Mouse (Mus musculus) testis, postnatal 10 days (tissue): ENCODE data around the gene Hnrnph3.
"Not testable (repeated sequence)": the region's sequence is repeated elsewhere in the genome, so short reads cannot be mapped to it uniquely, and the experiment has no call there.

ENCODE experiments used
- DNase-seq: peaks from one replicate; pipeline ENCODE4 v3.0.0; 2021; ENCODE audit warnings: low spot score

Gene Hnrnph3

DNA sequence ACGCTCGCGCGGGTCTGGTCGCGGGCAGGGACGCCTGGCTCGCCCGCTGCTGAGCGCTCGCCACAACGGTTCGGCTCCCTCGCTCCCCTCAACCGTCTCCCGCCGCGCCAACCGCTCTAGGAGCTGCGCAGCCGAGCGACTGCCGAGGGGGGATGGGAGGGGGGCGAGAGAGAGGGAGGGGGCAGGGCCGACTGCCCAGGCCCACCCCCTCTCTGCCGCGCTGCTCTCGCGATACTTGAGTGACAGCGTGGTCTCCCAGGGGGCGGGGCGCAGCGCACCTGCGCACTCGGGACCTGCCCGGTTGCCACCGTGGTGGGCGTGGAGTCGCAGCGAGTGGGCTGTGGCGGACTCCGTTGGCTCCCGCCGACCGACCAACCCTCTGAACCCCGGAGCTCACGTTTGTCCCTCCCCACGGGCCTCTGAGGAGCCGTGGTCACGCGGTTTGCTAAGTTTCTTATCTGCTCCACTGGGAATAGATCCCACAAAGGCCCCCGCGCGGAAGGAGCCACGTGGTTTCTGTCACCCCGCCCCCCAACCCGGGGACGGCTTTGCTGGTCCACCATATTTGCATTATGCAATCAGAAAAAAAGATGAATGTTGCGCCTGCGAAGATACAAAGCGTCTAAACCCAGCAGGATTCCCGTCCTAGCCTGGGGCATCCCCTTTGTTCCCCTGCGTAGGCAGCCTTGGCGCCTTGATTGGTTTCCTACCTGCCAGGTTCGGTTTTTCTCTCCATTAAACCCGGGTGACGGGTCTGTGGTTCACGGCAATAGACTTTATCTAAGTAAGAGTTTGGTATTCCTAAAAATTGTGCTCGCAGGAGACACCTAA is at the start of gene Hnrnph3, which contains the start of gene Pbld2:
Hnrnph3 (minus strand) TSS at position 469 of the 831 bp plus-strand sequence.
Pbld2 (plus strand) TSS at position 567 of the 831 bp plus-strand sequence.
- DNase-seq: peak; percentile 99

DNA sequence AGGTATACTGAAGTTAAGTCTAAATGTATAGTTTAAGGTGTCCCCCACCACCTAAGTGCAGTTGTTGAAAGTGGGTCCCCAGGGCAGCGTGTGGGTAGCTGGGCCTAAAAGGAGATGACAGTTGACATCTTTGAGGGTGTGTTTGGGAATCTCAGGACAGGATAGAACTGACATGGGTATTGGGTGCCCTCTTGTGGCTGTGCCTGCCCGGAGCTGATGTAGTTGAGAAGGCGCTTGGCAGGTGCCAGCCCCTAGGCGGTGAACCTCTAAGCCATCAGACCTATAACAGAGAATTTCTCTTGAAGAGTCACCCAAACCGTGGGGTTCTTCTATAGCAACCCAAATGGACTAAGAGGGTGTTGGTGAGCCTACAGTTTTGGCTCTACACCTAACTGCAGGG is 42.0 kb upstream of the Hnrnph3 start:
- DNase-seq: peak; percentile 85

DNA sequence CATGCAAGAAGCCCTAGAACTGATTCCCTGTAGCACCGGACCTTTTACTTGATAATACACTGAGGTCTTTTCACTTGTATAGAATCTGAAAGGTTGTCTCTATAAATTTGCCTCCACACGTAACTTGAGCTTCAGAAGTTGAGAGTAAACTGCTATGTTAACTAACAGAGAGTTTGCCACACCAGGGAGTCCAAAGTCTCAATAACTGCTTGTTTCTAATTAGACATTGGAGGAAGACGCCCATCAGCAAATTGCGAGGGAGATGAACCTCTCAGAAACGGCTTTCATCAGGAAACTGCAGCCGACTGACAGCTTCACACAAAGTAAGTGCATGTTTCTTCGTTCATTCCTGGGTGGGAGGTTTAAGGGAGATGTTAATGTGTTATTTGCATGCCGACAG is 41.5 kb upstream of the Hnrnph3 start:
- no peak for DNase-seq

DNA sequence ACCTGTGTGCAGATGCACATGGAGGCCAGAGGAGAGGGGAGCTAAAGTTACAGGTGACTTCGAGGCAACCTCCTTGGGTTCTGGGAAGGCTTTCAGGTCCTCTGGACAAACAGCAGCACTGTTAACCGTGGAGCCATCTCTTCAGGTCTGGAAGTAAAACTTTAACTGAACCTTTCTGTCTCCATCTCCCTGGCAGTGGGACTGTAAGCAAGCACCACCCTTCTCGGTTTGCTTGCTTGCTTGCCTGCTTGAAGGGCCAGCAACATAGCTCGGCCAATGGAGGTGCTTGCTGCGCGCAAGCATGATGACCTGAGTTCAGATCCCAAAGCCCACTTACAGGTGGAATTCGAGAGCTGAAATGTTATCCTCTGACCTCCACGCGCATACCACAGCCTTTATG is 40.5 kb upstream of the Hnrnph3 start:
- no peak for DNase-seq

DNA sequence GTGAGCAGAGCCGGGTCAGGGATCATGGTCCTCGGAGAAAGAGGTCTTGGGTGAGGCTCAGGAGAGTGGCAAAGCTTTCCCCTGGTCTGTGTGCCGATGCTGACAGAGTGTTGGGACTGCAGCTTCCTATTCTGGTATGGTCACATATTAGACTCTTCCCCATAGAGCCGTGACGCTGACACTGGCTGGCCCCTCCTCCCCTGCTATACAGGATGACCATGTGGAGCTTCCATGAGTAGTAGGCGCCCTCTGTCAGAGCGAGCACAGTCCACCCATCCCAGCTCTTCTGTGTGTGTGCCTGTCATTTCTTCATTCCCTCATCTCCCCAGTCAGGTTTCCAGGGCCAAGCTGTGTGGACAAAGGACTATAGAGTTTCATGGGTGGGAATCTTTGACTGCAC is 39.3 kb upstream of the Hnrnph3 start:
- DNase-seq: no peak

DNA sequence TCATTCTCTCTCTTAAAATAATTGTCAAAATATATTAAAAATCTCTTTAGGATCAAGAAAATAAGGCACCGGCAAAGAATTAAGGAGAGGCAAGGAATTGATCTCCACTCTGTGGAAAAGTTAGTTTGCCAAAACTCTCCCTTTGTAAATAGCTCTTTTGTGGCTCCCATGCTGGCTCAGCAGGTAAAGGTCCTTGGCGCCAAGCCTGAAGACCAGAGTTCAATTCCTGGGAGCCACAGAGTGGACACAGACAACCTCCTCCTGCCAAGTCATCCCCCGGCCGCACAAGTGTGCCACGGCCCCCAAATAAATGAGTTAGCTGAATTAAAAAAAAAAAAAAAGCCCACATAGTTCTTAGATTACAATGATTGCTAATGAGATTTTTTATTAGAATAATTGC is 38.7 kb upstream of the Hnrnph3 start:
- DNase-seq: no peak

DNA sequence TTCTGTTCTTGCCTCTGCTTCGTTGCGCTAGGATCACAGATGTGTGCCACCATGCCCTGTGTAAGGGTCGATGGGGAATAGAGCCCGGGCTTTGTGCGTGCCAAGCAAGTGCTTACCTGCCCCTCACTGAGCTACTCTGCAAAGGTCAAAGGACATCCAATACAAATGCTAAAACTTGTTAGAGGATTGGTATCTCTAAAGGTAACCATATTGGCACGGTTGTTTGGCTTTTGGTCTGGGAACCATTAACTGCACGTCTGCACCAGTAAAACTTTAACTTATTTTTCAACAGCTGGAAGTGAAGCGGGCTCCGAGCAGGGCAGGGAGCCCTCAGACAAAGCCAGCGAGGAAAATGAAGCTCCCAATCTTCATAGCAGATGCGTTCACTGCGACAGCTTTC is 37.2 kb upstream of the Hnrnph3 start:
- no peak for DNase-seq

DNA sequence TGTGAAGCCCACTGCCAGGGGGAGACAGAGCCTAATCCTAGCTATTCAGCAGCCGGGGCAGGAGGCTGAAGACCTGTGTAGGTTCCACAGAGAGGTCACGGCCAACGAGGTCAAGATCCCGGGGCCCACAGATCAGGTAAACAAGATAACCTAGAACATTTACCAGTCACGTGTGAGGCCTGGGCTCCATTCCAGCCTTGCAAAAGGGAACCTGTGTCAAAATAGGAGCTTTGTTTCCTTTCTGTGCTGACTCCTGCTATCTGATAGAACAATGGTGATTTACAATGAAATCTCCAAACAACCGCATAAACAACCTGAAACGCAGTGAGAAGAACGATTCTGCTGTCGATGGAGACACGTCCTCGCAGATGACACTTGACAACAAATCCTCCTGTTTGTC is 36.4 kb upstream of the Hnrnph3 start:
- DNase-seq: peak; percentile 60

DNA sequence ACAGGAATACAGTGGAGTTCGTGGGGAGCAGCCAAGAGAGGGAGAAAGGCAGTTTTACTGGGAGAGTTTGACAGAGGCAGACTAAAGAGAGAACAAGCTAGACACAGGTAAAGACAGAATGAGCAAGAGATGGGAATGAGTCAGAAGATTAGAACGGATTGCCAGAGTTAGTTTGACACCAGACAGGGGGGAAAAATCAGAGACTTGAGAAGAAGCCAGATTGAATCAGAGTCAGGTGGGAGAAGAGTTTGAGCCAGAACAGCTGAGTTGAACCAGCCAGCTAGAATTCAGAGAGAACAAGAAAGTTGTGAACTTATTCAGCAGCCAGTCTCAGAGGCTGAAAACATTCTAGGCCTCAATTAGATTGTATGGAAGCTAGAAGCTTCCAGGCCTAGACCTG is 35.8 kb upstream of the Hnrnph3 start, which contains the start of gene Pbld1:
Pbld1 (plus strand) TSS at position 301 of the 400 bp plus-strand sequence.
- no peak for DNase-seq

DNA sequence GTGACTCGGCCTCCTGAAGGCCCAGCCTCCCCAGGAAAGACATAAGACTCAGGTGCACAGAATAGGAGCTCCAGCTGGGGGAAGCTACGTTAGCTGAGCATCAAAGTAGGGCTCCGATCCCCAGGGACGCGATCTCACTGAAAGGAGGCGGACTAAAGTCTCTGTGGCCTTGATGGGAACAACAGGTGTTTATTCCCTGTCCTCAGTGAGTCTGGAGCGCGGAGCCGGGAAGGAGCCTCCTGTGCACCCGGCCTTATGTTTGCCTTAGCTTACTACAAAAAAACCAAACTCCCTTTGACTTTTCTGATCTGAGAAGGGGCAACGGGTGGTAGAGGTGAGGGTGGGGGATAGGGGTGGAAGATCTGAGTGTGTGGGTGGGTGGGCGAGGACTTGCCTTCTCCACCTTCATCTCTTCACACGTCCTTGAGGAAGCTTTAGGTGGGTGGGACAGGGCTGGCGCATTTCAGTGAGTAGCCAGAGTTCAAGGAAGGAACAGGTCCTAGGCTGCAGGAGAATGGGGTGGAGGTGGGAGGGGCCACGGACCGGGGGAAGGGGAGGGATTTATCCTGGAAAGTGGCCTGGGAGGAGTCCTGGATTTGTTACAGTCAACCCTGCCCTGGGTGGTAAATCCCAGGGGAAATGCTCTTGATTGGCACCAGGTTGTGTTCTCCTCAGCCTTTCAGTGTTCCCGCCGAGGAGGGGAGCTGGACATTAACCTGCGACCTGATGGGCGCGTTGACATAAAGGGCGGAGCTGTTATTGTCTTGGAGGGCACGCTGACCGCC is 33.1 kb upstream of the Hnrnph3 start:
- DNase-seq: peak; percentile 65

DNA sequence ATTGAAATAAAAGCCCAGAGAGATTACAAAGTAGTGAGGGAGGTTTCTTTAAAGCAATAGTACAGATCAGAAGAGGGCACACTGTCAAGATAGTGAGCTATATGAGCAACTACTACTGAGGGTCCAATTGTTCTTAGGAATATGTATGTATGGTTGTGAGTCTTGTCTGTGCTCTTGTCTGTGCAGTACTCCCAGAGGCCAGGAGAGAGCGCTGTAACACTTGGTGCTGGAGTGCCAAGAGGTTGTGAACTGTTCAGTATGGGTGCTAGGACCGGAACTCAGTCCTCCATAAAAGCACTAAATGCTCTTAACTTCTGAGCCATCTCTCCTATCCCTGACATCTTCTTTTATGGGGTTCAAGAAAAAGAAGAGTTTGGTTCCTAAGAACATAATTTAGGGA is 30.6 kb upstream of the Hnrnph3 start:
- DNase-seq: no peak

DNA sequence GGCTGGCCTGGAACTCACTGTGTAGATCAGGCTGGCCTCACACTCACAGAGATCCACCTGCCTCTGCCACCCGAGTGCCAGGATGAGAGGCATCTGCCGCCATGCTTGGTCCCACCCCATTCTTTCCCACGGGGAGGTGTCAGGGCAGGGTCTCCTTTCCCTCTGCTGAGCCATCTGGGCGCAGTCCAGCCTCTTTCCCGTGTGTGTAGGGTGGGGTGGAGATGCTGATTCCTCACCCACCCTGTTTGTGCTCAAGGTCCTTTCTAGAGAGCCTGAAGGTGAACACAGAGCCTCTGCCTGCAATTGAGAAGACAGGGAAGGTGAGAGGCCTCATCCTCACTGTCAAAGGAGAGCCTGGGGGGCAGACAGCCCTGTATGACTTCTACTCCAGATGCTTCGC is 30.1 kb upstream of the Hnrnph3 start:
- DNase-seq: not testable (repeated sequence)

DNA sequence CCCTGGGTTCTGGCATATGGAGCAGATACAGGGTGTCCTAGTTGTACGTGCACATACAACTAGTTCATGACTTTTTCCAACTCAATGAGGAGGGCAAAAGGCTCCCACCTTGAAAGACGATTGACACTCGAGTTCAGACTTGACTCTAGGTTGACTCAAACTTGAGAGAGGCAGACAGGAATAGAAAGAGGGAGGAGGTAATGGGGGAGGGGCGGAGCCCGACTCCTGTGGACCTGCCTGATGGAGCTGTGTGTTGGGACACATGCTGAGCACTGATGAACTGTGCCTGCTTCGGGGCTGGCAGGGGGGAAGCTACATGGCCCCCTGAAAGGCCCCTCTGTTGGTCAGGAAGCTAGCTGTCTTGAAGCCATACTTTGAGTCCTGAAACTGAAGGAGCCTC is 29.0 kb upstream of the Hnrnph3 start:
- DNase-seq: no peak

DNA sequence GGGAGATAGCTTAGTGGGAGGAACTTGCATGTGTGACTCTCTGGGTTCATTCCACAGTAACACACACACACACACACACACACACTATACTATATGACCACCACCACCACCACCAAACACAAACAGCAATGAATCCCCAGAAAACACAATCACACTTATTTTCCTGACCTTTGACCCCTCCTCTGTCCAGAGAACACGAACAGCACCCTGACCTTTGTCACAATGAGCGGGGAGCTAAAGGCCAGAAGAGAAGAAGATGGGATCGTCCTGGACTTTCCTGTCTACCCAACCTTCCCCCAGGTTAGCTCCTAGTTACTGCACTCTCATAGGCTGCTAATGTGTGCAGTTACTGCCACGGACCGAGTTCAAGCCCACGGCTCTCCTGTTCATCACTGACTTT is 28.0 kb upstream of the Hnrnph3 start:
- no peak for DNase-seq

DNA sequence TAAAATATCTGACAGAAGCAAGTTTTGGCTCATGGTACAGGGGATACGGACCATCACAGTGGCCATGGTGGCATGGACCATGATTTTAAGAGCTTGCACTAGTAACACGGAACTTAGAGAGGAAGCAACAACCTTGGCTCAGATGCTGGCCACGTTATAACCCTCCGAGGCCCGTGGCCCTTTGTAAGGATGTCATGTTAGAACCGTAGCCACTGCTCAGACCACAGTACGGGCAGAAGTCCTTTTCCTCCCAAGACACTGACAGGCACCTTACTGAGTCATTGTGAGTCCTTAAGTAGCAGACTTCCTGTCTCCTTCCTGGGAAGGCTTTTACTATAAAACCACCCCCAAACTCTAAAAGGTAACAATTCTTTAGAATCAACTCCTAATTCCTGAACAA is 27.2 kb upstream of the Hnrnph3 start:
- no peak for DNase-seq

DNA sequence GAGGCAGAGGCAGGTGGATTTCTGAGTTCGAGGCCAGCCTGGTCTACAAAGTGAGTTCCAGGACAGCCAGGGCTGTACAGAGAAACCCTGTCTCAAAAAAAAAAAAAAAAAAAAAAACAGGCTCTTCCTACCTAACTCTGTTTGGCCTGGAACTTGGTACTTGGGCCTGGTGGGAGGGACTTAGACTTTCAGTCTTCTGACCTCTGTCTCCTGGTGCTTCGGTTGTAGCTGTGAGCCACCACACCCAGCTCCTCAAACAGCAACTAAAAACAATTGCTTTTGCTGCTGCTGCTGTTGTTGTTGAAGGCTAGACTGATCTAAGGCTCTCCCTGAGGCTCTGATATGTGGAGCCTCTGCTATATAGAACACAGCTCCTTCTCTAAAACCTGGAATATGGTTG is 25.1 kb upstream of the Hnrnph3 start:
- DNase-seq: no peak

DNA sequence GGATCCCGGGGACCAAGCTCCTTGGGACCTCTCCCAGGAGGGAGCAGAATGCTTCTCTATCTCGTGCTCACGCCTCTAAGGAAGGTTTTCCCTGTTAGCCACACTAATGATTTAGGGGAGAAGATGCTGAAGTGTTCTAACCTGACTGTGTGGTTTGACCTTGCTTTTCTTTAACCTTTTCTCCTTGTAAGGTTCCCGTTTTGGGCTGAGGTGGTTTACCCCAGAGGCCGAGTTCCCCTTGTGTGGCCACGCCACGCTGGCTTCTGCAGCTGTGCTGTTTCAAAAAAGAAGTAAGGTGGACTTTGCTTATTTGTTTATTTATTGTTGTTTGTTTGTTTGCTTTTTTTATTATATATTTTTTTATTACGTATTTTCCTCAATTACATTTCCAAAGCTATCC is 23.7 kb upstream of the Hnrnph3 start:
- no peak for DNase-seq

DNA sequence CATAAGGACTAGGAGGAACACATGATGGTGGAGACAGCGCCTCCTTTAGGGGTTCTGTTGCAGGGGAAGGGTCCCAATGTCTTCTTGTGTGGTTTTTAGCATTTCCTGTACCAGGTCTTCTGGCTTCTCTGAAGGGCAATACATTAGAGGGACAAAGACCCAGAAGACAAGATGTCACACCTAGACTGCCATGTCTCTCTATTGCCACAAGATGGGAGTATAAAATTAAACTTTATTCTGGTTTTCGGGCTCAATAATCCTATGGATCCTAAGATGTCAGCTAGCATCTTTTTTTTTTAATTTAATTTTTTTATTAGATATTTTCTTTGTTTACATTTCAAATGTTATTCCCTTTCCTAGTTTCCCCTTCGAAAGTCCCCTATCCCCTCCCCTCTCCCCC is 19.1 kb upstream of the Hnrnph3 start:
- DNase-seq: no peak

DNA sequence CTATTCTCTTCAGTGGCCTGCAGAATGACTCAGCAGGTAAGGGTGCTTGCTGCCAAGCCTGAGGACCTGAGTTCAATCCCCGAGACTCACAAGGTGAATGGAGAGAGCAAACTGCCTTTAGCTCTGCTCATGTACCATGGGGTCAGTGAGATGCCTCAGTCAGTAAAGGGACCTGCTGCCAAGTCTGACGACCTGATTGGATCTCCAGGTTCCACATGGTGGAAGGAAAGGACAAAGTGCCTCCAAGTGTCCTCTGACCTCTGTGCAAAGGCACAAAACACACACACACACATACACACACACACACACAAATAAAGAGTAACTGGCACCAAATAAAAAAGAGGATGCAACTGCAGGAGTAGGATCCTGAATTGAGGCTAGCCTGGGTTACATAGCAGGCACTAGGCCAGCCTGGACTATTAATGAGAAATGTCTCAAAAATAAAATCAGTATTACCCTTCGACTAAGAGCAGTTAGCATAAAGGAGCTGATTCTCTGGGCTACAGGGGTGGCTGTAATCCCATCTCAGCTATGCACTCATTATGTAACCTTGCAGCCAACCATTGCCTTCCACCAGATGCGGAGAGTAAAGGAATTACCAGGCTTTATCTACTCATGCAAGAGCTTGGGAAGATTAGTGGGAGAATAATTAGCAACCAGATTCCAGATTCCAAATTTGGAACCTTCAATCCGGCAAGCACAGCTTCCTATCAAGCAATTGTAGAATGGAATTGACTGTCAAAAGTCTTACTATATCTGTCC is 16.0 kb upstream of the Hnrnph3 start:
- DNase-seq: no peak

DNA sequence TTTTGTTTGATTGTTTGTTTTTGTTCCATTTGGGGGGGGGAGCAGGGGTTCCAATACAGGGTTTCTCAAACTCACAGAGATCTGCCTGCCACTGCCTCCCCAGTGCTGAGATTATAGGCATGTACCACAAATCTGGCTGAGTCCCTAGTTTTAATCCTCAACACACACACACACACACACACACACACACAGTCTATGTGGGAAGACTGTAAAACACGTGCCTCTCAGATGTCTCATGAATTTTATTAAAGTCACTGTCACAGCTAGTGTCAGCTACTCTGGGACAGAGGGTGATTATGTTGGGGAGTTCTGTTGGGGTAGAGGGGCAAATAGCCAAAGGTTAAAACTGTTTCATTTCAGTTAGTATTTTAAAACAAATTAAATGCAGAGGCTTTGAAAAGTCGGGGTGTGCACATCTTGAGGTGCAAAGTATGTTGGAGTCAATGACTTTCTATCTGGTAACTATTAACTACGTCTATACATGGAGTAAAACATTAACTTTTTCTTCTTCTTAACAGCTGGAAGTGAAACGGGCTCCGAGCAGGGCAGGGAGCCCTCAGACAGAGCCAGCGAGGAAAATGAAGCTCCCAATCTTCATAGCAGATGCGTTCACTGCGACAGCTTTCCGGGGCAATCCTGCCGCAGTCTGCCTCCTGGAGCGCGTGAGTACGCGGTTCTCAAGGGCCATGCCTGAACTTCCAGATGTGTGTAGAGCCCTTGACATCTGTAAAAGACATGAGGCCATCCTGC is 14.7 kb upstream of the Hnrnph3 start:
- no peak for DNase-seq

DNA sequence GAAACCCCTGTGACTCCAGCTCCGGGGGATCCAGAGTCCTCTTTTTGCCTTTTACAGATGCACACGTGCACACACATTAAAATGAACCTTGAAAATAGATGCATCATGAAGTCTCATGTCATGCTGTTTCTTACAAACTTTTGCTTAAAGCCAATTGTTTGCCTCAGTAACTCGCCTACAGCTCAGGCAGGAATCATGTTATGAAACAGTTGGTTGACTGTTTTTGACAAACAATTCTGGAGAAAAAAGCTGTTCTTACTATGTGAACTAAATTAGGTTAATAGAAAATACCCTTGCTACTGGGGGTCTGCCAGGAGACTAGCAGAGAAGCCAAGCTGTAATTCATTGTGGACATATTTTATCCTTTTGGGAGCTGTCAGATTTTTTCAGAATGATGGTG is 8.9 kb upstream of the Hnrnph3 start:
- no peak for DNase-seq

DNA sequence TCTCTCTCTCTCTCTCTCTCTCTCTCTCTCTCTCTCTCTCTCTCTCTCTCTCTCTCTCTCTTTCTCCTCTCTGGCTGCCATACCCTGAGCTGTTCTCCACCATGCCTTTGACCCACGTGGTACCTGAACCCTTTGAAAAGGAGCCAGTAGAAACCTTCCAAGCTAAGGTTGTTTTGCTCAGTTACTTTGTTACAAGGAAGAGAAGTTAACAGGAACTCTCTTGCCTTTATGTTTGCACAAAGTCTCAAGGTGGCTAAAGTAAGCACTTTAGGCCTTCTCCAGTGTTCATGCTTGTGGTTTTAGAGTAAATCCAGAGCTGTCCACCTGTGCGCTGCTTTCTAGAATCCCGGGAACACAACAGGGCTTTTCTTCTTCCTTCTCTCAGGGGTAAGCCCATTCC is 8.2 kb upstream of the Hnrnph3 start:
- DNase-seq: no peak
